Mouse (Mus musculus): ENCODE measurements around the gene Mark2. TPM values are rescaled to one million over a fixed set of nuclear protein-coding genes. Genes with fewer than 3 reads are reported as not detected.
A peak's percentile ranks its signal among the peaks of the same experiment; 100 is the strongest.

Gene Mark2
- polyA plus RNA-seq, 1 experiment from 2014 or later = 57.8 TPM

DNA sequence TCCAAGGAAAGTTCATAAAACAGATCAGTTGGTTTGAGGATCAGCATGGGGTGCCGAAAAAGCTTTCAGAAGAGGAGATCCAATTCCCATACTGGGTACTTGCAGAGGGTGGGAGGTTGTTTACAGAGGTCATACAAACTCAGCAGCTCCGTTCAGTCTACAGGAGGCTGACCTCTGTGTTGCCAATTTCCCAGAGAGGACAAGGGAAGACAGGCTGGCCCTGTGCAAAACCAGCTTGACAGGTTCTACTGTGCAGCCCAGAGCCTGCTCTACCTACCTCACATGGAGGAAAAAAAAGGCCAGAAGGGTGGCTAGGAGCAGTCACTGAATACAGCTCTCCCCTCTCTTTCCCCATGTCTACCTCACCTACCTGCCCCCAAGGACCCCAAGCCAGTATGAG is 7.6 kb downstream of the Mark2 start:
- ATAC-seq (ENCODE audit: insufficient read depth) (peak; percentile 85), DNase-seq (peak; percentile 68)
- no peaks in the 10 kb centered on the region for H3K9me3 ChIP-seq (ENCODE audit: low read depth, low read length)
- H3K4me3 ChIP-seq (ENCODE audit: low read depth, low read length) = no peak overlapping the region
- H3K36me3 ChIP-seq (ENCODE audit: insufficient read depth) = peaks cover 14% of the 10 kb centered on the region; the same call in 1 of the 2 replicates
- peaks cover 8% of the 10 kb centered on the region for H3K4me1 ChIP-seq (ENCODE audit: insufficient read depth)
- peak overlapping the region; percentile 37; the same call in 1 of the 2 replicates for H3K4me2 ChIP-seq
- WGBS = 40% methylated on average over 2 of the region's 2 CpGs
- H3K27me3 ChIP-seq (ENCODE audit: insufficient read depth, low read length) = no peaks in the 10 kb centered on the region
- TF ChIP-seq CTCF (IDR thresholded peaks at IDR 0.05; ENCODE audit: low read depth) = no peak
- no peak overlapping the region for H3K9ac ChIP-seq
- peak overlapping the region; percentile 72 for H3K27ac ChIP-seq (ENCODE audit: low read depth)

- no peak for DNase-seq
- Histone ChIP-seq H3K4me3 (ENCODE audit: low read depth, low read length) (no peak overlapping the region), H3K27ac (ENCODE audit: low read depth) (no peak overlapping the region), H3K9ac (no peak overlapping the region), H3K27me3 (ENCODE audit: insufficient read depth, low read length) (no peaks in the 10 kb centered on the region), H3K4me2 (no peak overlapping the region), H3K9me3 (ENCODE audit: low read depth, low read length) (no peaks in the 10 kb centered on the region), H3K36me3 (ENCODE audit: insufficient read depth) (peaks cover 1% of the 10 kb centered on the region; the same call in 1 of the 2 replicates), H3K4me1 (ENCODE audit: insufficient read depth) (no peaks in the 10 kb centered on the region)
- WGBS = 86% methylated on average over 3 of the region's 3 CpGs
- TF ChIP-seq CTCF (IDR thresholded peaks at IDR 0.05; ENCODE audit: low read depth) = no peak
- ATAC-seq (ENCODE audit: insufficient read depth) = no peak
Observed at GRCm38 (mm10) chr19:7321391-7321790, 20.3 kb downstream of the Mark2 start.

- no peak for ATAC-seq (ENCODE audit: insufficient read depth)
- Histone ChIP-seq H3K9me3 (ENCODE audit: low read depth, low read length) (no peaks in the 10 kb centered on the region), H3K9ac (no peak overlapping the region), H3K4me2 (no peak overlapping the region), H3K27me3 (ENCODE audit: insufficient read depth, low read length) (no peaks in the 10 kb centered on the region), H3K36me3 (ENCODE audit: insufficient read depth) (no peaks in the 10 kb centered on the region), H3K27ac (ENCODE audit: low read depth) (no peak overlapping the region), H3K4me3 (ENCODE audit: low read depth, low read length) (no peak overlapping the region), H3K4me1 (ENCODE audit: insufficient read depth) (no peaks in the 10 kb centered on the region)
- no peak for DNase-seq
- TF ChIP-seq CTCF (IDR thresholded peaks at IDR 0.05; ENCODE audit: low read depth) = no peak
- 51% methylated on average over 2 of the region's 2 CpGs for WGBS
Observed at GRCm38 (mm10) chr19:7320181-7320580, 21.5 kb downstream of the Mark2 start.

- Histone ChIP-seq H3K36me3 (ENCODE audit: insufficient read depth) (no peaks in the 10 kb centered on the region), H3K9ac (no peak overlapping the region), H3K9me3 (ENCODE audit: low read depth, low read length) (no peaks in the 10 kb centered on the region), H3K4me1 (ENCODE audit: insufficient read depth) (no peaks in the 10 kb centered on the region), H3K27ac (ENCODE audit: low read depth) (no peak overlapping the region), H3K4me3 (ENCODE audit: low read depth, low read length) (no peak overlapping the region), H3K4me2 (no peak overlapping the region), H3K27me3 (ENCODE audit: insufficient read depth, low read length) (no peaks in the 10 kb centered on the region)
- WGBS = 86% methylated on average over 4 of the region's 4 CpGs
- TF ChIP-seq CTCF (IDR thresholded peaks at IDR 0.05; ENCODE audit: low read depth) = no peak
- DNase-seq = no peak
- ATAC-seq (ENCODE audit: insufficient read depth) = no peak
Observed at GRCm38 (mm10) chr19:7317716-7318115, 23.9 kb downstream of the Mark2 start.

DNA sequence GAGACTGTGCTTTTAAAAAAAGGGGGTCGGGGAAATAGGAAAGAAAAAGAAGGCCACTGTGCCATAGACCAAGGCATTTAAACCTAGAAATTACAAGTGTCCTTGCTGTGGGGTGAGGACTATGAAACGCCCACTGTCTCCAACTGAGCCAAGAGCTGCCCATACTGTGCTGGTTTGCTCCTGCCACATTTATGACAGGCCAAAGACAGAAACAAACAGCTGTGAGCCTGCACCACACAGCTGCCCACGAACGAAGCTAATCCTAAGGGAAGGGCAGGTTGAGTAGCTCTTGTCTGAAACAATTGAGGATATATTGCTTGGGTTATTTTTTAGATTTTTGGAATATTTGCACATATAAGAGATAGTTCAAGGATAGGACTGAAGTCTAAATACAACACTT is 24.8 kb downstream of the Mark2 start:
- TF ChIP-seq CTCF (IDR thresholded peaks at IDR 0.05; ENCODE audit: low read depth) = no peak
- Histone ChIP-seq H3K4me3 (ENCODE audit: low read depth, low read length) (no peak overlapping the region), H3K27me3 (ENCODE audit: insufficient read depth, low read length) (no peaks in the 10 kb centered on the region), H3K9ac (no peak overlapping the region), H3K4me2 (no peak overlapping the region), H3K27ac (ENCODE audit: low read depth) (no peak overlapping the region), H3K36me3 (ENCODE audit: insufficient read depth) (no peaks in the 10 kb centered on the region), H3K4me1 (ENCODE audit: insufficient read depth) (0 out of 2 replicates have a peak, but pooled peaks cover under 1% of the 10 kb centered on the region), H3K9me3 (ENCODE audit: low read depth, low read length) (no peaks in the 10 kb centered on the region)
- no peak for DNase-seq
- WGBS = 69% methylated on average over 4 of the region's 4 CpGs
- ATAC-seq (ENCODE audit: insufficient read depth) = no peak

DNA sequence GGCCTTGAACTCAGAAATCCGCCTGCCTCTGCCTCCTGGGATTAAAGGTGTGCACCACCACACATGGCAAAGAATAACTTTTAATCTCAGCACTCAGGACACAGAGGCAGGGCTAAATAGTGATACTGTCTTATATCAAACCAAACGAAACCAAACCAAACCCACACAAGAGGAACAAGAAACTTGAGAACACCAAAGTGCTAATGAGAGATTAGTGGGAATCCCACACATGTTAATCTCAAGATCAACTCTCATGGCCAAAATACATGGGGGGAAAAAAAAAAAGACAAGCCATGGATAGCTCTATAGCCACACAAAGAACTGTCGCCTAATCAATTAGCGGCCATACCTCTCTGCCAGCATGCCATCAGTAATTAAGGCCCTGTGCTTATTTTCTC is 26.1 kb downstream of the Mark2 start:
- H3K9me3 ChIP-seq (ENCODE audit: low read depth, low read length) = no peaks in the 10 kb centered on the region
- TF ChIP-seq CTCF (IDR thresholded peaks at IDR 0.05; ENCODE audit: low read depth) = no peak
- no peak overlapping the region for H3K4me2 ChIP-seq
- DNase-seq = no peak
- 89% methylated on average over 4 of the region's 4 CpGs for WGBS
- no peak overlapping the region for H3K9ac ChIP-seq
- no peak overlapping the region for H3K27ac ChIP-seq (ENCODE audit: low read depth)
- peaks cover 12% of the 10 kb centered on the region; the same call in 1 of the 2 replicates for H3K4me1 ChIP-seq (ENCODE audit: insufficient read depth)
- H3K27me3 ChIP-seq (ENCODE audit: insufficient read depth, low read length) = no peaks in the 10 kb centered on the region
- no peak overlapping the region for H3K4me3 ChIP-seq (ENCODE audit: low read depth, low read length)
- no peaks in the 10 kb centered on the region for H3K36me3 ChIP-seq (ENCODE audit: insufficient read depth)
- ATAC-seq (ENCODE audit: insufficient read depth) = no peak

DNA sequence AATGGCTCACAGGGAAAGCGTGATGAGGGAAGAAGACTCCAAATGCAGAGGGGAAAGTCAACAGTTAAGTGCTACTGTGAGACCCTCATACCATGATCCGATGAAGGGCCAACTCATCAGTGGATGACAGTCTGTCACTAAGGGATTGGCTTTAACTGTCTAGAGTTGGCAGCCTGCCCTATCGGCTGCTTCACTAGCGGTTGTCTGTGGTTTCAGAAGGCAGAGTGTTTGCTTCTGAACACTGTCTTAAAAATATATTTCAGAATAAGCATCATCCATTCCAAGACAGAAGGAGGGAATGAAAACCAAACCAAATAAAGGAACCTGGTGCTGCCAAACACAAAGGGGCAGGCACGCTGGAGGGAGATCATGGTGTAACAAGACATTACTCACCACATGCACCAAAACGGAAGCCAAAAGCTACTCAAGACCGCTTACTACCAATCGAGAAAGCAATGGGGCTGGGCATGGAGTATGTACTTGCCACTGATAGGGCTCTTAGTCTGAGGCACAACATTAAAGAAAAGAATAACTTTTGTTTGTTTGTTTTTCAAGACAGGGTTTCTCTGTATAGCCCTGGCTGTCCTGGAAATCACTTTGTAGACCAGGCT is 26.6 kb downstream of the Mark2 start:
- no peaks in the 10 kb centered on the region for H3K27me3 ChIP-seq (ENCODE audit: insufficient read depth, low read length)
- H3K36me3 ChIP-seq (ENCODE audit: insufficient read depth) = no peaks in the 10 kb centered on the region
- peaks cover 18% of the 10 kb centered on the region; the same call in 1 of the 2 replicates for H3K4me1 ChIP-seq (ENCODE audit: insufficient read depth)
- no peak overlapping the region for H3K27ac ChIP-seq (ENCODE audit: low read depth)
- TF ChIP-seq CTCF (IDR thresholded peaks at IDR 0.05; ENCODE audit: low read depth) = no peak
- no peak overlapping the region for H3K9ac ChIP-seq
- no peaks in the 10 kb centered on the region for H3K9me3 ChIP-seq (ENCODE audit: low read depth, low read length)
- ATAC-seq (ENCODE audit: insufficient read depth) = 0 out of 2 replicates have a peak, but pooled peaks have one; percentile 33
- H3K4me2 ChIP-seq = no peak overlapping the region
- no peak overlapping the region for H3K4me3 ChIP-seq (ENCODE audit: low read depth, low read length)
- 55% methylated on average over 8 of the region's 8 CpGs for whole genome bisulfite sequencing
- peak; percentile 72 for DNase-seq
